Mouse (Mus musculus): ENCODE data around the gene Ahr. TPM values are rescaled to one million over a fixed set of nuclear protein-coding genes. Genes with fewer than 3 reads are reported as not detected.

Ahr gene
- total RNA-seq, 2 experiments from 2014 or later, result 4.2 to 4.6 TPM

GRCm38 (mm10) chr12:35503586-35503985 is 31.3 kb downstream of the Ahr start:
- DNase-seq, result no peak

- no peak for DNase-seq
Measured at GRCm38 (mm10) chr12:35501476-35501875, 33.4 kb downstream of the Ahr start.

DNA sequence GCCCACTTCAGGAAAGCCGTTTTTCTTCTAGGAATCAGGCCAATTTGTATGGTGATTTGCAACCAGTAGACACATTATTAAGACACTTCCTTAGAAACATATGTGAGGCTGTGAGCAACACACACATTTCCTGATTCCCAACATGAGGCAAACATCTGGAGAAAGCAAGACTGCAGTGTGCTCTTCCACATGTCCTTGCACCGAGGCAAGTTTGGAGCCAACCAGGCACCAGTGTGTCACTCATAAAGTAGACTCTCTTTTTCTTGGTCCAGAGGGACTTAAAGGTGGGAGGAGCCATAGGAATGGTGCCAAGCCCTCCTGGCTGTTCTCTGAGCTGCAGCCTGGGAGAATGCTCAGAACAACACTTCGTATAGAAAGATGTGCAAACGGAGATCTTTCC is 39.6 kb downstream of the Ahr start:
- DNase-seq, result no peak

DNA sequence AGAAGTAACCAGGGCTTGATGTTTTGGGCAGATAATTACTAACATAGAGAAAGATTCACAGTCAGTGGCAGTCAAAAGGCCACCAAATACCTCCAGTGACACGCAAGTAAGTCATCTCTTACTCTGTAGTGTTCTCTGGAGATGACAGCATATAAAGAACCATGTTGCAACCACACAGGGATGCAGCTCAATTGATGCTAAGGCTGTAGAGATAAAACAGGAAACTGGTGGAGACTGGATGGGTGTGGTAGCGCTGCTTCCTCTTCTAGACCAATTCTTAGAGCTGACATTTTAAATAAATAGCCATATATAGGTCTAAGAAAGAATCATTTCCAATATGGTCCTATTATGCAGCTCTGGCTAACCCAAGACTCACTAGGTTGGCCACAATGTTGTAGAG is 54.1 kb downstream of the Ahr start:
- no peak for DNase-seq

DNA sequence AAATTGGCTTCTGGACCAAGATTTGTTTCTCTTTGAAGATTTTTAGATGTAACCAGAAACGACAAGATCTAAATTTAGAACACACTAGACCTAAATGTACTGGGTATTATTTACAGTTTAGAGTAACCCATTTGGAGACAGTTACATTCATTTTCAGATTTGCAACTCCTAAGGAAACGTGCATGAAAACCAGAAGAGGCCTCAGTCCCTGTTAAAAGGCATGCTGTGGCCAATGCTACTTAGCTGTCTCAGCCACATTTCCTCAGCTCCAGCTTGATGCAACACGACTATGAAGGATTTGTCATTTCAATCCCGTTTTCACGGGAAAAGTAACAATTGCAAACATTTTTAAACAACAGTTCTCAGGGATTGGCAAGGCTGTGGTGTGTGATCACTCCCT is 55.9 kb downstream of the Ahr start:
- no peak for DNase-seq

- no peak for DNase-seq
Measured at GRCm38 (mm10) chr12:35463457-35463856, 71.4 kb downstream of the Ahr start.

- DNase-seq, result no peak
Measured at GRCm38 (mm10) chr12:35462667-35463066, 72.2 kb downstream of the Ahr start.

DNA sequence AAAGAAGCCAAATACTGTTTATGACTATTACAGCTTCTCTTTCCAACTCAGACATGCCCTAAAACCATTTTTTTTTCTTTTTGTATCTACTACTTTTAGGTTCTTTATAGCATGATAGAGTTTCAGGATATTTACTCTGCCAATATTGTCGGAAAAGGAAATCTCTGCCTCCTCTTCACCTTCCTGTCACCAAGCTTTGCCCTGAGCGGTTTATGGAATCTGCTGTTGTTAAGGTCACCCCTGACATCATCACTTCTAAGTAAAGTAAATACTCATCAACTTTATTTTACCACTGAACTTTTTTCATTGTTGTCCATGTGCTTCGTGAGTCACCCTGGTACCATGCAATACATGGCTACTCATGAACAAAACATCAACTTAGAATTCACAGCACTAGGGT is 75.2 kb downstream of the Ahr start:
- DNase-seq, result no peak

All from gastrocnemius, postnatal 10 days (tissue).